Mouse (Mus musculus) CH12.LX (cell line): ENCODE measurements around the gene Ctnnbip1. TPM values are rescaled to one million over a fixed set of nuclear protein-coding genes. Genes with fewer than 3 reads are reported as not detected.

ENCODE experiments used
- DNase-seq: peaks from one replicate; pipeline ENCODE4 v3.0.0-alpha.2; 2013; ENCODE audit errors: extremely low read depth
- H3K27ac ChIP-seq: 2 replicates; pipeline ENCODE4 v1.5.1; 2012; ENCODE audit warnings: low read depth, mild to moderate bottlenecking, control low read depth, moderate library complexity; ENCODE audit not compliant: insufficient read depth
- H3K27me3 ChIP-seq: replicated peaks from 2 replicates; pipeline ENCODE3; 2012; ENCODE audit warnings: inconsistent platforms
- H3K36me3 ChIP-seq, 2 experiments: replicated peaks in 1 of 2; 2 replicates each; pipeline versions ENCODE3 to v1.6.1; 2012; ENCODE audit warnings: inconsistent platforms in 1 of 2, low read length in 1 of 2, mild to moderate bottlenecking in 1 of 2, mixed read lengths in 1 of 2, moderate library complexity in 1 of 2; ENCODE audit not compliant: control insufficient read depth in 1 of 2, insufficient read depth in 1 of 2
- H3K4me1 ChIP-seq, 2 experiments: 2 replicates each; pipeline ENCODE4 v1.6.1; 2012; ENCODE audit warnings: inconsistent platforms in 1 of 2, moderate library complexity in 1 of 2; ENCODE audit not compliant: insufficient read depth in 2 of 2, control insufficient read depth in 1 of 2
- H3K4me2 ChIP-seq: 2 replicates; pipeline ENCODE4 v1.6.1; 2012; ENCODE audit warnings: low read depth, mild to moderate bottlenecking, control low read depth; ENCODE audit not compliant: poor library complexity, insufficient read depth, severe bottlenecking
- H3K4me3 ChIP-seq, 3 experiments: fragments of 150-350 bp in 1 of 3; sonication (generic) in 1 of 3; replicated peaks in 1 of 3; 2 replicates each; pipeline versions ENCODE3 to v1.5.1; 2011 to 2012; ENCODE audit warnings: low read depth in 2 of 3, low read length in 2 of 3, mild to moderate bottlenecking in 2 of 3, moderate library complexity in 2 of 3, control low read depth in 1 of 3, improper control_type of control experiment in 1 of 3, inconsistent platforms in 1 of 3, mixed read lengths in 1 of 3; ENCODE audit not compliant: poor library complexity in 1 of 3
- H3K79me2 ChIP-seq: replicated peaks from 2 replicates; pipeline ENCODE4 v1.6.1; 2012; ENCODE audit warnings: mild to moderate bottlenecking, moderate library complexity; ENCODE audit not compliant: control insufficient read depth, poor library complexity, insufficient read depth, severe bottlenecking; ENCODE audit errors: extremely low read depth
- H3K9ac ChIP-seq: 2 replicates; pipeline ENCODE4 v1.6.1; 2012; ENCODE audit warnings: low read depth, mild to moderate bottlenecking, control low read depth, moderate library complexity; ENCODE audit not compliant: insufficient read depth
- H3K9me3 ChIP-seq: replicated peaks from 2 replicates; pipeline ENCODE3; 2012; ENCODE audit warnings: low read length, inconsistent platforms, mixed read lengths
- CHD1 ChIP-seq: IDR thresholded peaks from 2 replicates; pipeline ENCODE4 v1.6.1; 2012; ENCODE audit warnings: low read depth, low read length, improper control_type of control experiment, inconsistent platforms
- CHD2 ChIP-seq: IDR thresholded peaks from 2 replicates; pipeline ENCODE4 v1.6.1; 2011; ENCODE audit warnings: low read length, improper control_type of control experiment
- CTCF ChIP-seq, 2 experiments: IDR thresholded peaks in 1 of 2; conservative IDR thresholded peaks in 1 of 2; 2 replicates each; pipeline ENCODE4 v1.5.1; 2011 to 2012; ENCODE audit warnings: low read depth in 2 of 2, low read length in 2 of 2, improper control_type of control experiment in 1 of 2, inconsistent platforms in 1 of 2, mild to moderate bottlenecking in 1 of 2, moderate library complexity in 1 of 2
- E2F4 ChIP-seq: IDR thresholded peaks from 2 replicates; pipeline ENCODE4 v1.6.1; 2011; ENCODE audit warnings: low read depth, low read length, improper control_type of control experiment; ENCODE audit not compliant: insufficient replicate concordance
- ETS1 ChIP-seq: conservative IDR thresholded peaks from 2 replicates; pipeline ENCODE4 v1.6.1; 2012; ENCODE audit warnings: low read depth, mild to moderate bottlenecking, inconsistent platforms, low read length, improper control_type of control experiment, moderate library complexity
- GABPA ChIP-seq: IDR thresholded peaks from 2 replicates; pipeline ENCODE4 v1.6.1; 2012; ENCODE audit warnings: low read depth, low read length, improper control_type of control experiment, inconsistent platforms; ENCODE audit not compliant: insufficient replicate concordance
- IRF4 ChIP-seq: IDR thresholded peaks from 2 replicates; pipeline ENCODE4 v1.6.1; 2014; ENCODE audit warnings: low read depth, mild to moderate bottlenecking, inconsistent platforms, low read length, improper control_type of control experiment
- KAT2A ChIP-seq: IDR thresholded peaks from 2 replicates; pipeline ENCODE4 v1.6.1; 2012; ENCODE audit warnings: low read length, improper control_type of control experiment, inconsistent platforms; ENCODE audit not compliant: insufficient replicate concordance
- MAZ ChIP-seq: IDR thresholded peaks from 2 replicates; pipeline ENCODE4 v1.6.1; 2012; ENCODE audit warnings: low read depth, mild to moderate bottlenecking, inconsistent platforms, low read length, improper control_type of control experiment, moderate library complexity
- MEF2A ChIP-seq: IDR thresholded peaks from 2 replicates; pipeline ENCODE4 v1.6.1; 2014; ENCODE audit warnings: low read depth, mild to moderate bottlenecking, inconsistent platforms, low read length, improper control_type of control experiment, borderline replicate concordance
- MXI1 ChIP-seq: IDR thresholded peaks from 2 replicates; pipeline ENCODE4 v1.6.1; 2011; ENCODE audit warnings: mild to moderate bottlenecking, low read depth, low read length, improper control_type of control experiment
- MYC ChIP-seq: IDR thresholded peaks from 2 replicates; pipeline ENCODE4 v1.6.1; 2011; ENCODE audit warnings: low read depth, mild to moderate bottlenecking, improper control_type of control experiment, low read length
- PAX5 ChIP-seq: IDR thresholded peaks from 2 replicates; pipeline ENCODE4 v1.6.1; 2012; ENCODE audit warnings: low read length, inconsistent platforms, mixed read lengths
- POLR2A ChIP-seq: IDR thresholded peaks from 2 replicates; pipeline ENCODE4 v1.6.1; 2011; ENCODE audit warnings: low read depth, mild to moderate bottlenecking, improper control_type of control experiment, low read length
- RCOR1 ChIP-seq: conservative IDR thresholded peaks from 2 replicates; pipeline ENCODE4 v1.6.1; 2012; ENCODE audit warnings: low read depth, mild to moderate bottlenecking, inconsistent platforms, low read length, improper control_type of control experiment
- SMC3 ChIP-seq: IDR thresholded peaks from 2 replicates; pipeline ENCODE4 v1.6.1; 2011; ENCODE audit warnings: low read depth, low read length, improper control_type of control experiment
- UBTF ChIP-seq: IDR thresholded peaks from 2 replicates; pipeline ENCODE4 v1.6.1; 2012; ENCODE audit warnings: low read depth, mild to moderate bottlenecking, inconsistent platforms, low read length, improper control_type of control experiment, moderate library complexity
- USF1 ChIP-seq: IDR thresholded peaks from 2 replicates; pipeline ENCODE4 v1.6.1; 2014; ENCODE audit warnings: low read depth, mild to moderate bottlenecking, inconsistent platforms, low read length, improper control_type of control experiment
- ZC3H11A ChIP-seq: IDR thresholded peaks from 2 replicates; pipeline ENCODE4 v1.6.1; 2012; ENCODE audit warnings: low read depth, mild to moderate bottlenecking, inconsistent platforms, low read length, improper control_type of control experiment
- ZMIZ1 ChIP-seq: IDR thresholded peaks from 2 replicates; pipeline ENCODE4 v1.6.1; 2012; ENCODE audit warnings: low read depth, mild to moderate bottlenecking, inconsistent platforms, low read length, improper control_type of control experiment
- dilution Hi-C: fragments of 300-500 bp; cut with MboI; formaldehyde crosslinking; loops from 2 replicates; pipeline ENCODE4 v1.14.3; 2020; ENCODE audit warnings: low sequenced_read_pairs; ENCODE audit not compliant: extremely low pct_unique_long_range_greater_than_20kb, extremely low pct_ligation_motif_present
- in situ Hi-C: fragments of 300-500 bp; cut with MboI; formaldehyde crosslinking; loops from 3 replicates; pipeline ENCODE4 v1.14.3; 2019; ENCODE audit warnings: low sequenced_read_pairs, low pct_ligation_motif_present, low pct_unique_long_range_greater_than_20kb, mixed read lengths
- polyA plus RNA-seq: library from polyadenylated mRNA; unstranded; fragments of >175 nt; gene quantifications from 2 replicates; pipeline ENCODE4 v1.2.1, GENCODE M21; 2012; ENCODE audit warnings: low read depth; ENCODE audit not compliant: insufficient read length
- total RNA-seq, 2 experiments: library from RNA; depleted of rRNA; stranded (reverse); fragments of 300-350 nt in 1 of 2; fragments of >200 nt in 1 of 2; gene quantifications; 2 replicates each; pipeline ENCODE4 v1.2.3; 2012 to 2014

The Ctnnbip1 gene
- total and polyA plus RNA-seq, 3 experiments, result 4.5 to 5.9 (median 5.7) TPM

DNA sequence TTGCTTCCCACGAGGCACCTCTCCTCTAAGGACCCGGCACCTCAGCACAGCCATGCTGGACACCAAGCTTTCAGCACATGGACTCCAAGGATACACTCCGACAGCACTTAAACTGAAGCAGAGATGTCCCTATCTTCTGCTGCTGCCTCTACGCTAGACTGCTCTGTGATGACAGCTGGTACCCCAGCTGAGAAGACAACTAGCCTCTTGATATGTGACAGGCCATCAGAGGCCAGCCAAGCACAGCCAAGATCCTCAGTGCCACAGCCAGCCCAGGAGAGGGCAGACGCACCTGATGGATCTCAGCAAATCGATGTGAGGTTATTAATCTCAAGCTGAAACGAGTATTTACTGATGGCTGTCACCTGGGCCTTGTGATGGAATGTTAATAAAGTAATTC is 42.9 kb upstream of the Ctnnbip1 start:
- TF ChIP-seq KAT2A (no peak), MYC (no peak), MXI1 (no peak), USF1 (no peak), CHD1 (no peak), MAZ (no peak), RCOR1 (no peak), ZMIZ1 (no peak), UBTF (no peak), CHD2 (no peak), PAX5 (no peak), ETS1 (no peak), ZC3H11A (no peak), IRF4 (no peak), GABPA (no peak), MEF2A (no peak), SMC3 (no peak)
- H3K4me1 ChIP-seq, result peaks cover under 1 to 4% of the 10 kb centered on the region in 2 experiments; a peak in 2 of 4 replicates
- no peak overlapping the region for H3K4me3 ChIP-seq
- in situ Hi-C loops (no loop called here), dilution Hi-C loops (no loop called here)
- no peak overlapping the region for H3K9ac ChIP-seq
- H3K36me3 ChIP-seq, result peaks cover 4 to 47% of the 10 kb centered on the region in 2 experiments
- H3K4me2 ChIP-seq, result no peak overlapping the region
- peaks cover 5% of the 10 kb centered on the region for H3K9me3 ChIP-seq
- H3K27ac ChIP-seq, result no peak overlapping the region
- H3K27me3 ChIP-seq, result no peaks in the 10 kb centered on the region
- H3K79me2 ChIP-seq, result no peaks in the 10 kb centered on the region
- DNase-seq, result no peak

DNA sequence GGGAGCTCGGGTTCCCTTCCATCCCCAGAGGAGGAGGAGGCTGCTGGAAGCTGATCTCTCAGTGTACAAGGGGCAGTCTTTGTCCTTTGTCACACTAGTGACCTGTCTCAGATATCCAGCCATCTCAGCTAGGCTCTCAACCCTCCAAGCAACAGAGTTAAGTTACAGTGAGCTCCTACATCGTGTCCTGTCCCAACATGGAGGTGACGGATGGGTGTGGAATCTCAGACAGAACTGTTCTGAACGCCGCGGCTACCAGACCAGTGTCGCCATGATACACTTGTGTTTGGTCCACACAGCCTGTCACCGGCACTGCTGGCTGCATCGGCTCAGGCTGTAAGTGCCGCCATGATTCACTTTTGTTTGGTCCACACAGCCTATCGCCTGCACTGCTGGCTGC is 41.0 kb upstream of the Ctnnbip1 start, which contains the start of gene Tmem274:
Tmem274 (plus strand) TSS at position 301 of the 400 bp plus-strand sequence.
- no peak within 1 kb of the TSS for H3K27ac ChIP-seq
- no peaks in the 10 kb centered on the region for H3K79me2 ChIP-seq
- no peak within 1 kb of the TSS for H3K4me2 ChIP-seq
- dilution Hi-C loops (no loop called here), in situ Hi-C loops (no loop called here)
- peaks cover 5% of the 10 kb centered on the region for H3K9me3 ChIP-seq
- DNase-seq, result no peak
- peaks cover 0 to 2% of the 10 kb centered on the region in 2 experiments; a peak in 1 of 4 replicates for H3K4me1 ChIP-seq
- no peak within 1 kb of the TSS for H3K4me3 ChIP-seq
- no peaks in the 10 kb centered on the region for H3K27me3 ChIP-seq
- H3K36me3 ChIP-seq, result peaks cover 6 to 45% of the 10 kb centered on the region in 2 experiments
- H3K9ac ChIP-seq, result no peak within 1 kb of the TSS
- TF ChIP-seq CTCF (conservative IDR thresholded peaks at IDR 0.05 in 1 of 2, IDR thresholded peaks at IDR 0.05 in 1 of 2; ENCODE audit: low read depth in 2 of 2, low read length in 2 of 2), result no peak
- TF ChIP-seq POLR2A, result no peak
- no peak for TF ChIP-seq CHD1
- no peak for TF ChIP-seq MXI1
- TF ChIP-seq MEF2A, result no peak
- TF ChIP-seq KAT2A, result no peak
- TF ChIP-seq E2F4, result no peak
